Mouse (Mus musculus) C2C12 (cell line): ENCODE results near the gene Fam186b.

Experiments
- CEBPB ChIP-seq: IDR thresholded peaks from one replicate; pipeline ENCODE4 v1.6.1; 2011; ENCODE audit warnings: low read depth, mild to moderate bottlenecking, control low read depth, moderate library complexity
- CTCF ChIP-seq: IDR thresholded peaks from one replicate; pipeline ENCODE4 v1.5.1; 2011; ENCODE audit not compliant: control insufficient read depth, insufficient read depth, insufficient read length
- MYOD1 ChIP-seq: IDR thresholded peaks from one replicate; pipeline ENCODE4 v1.6.1; 2011; ENCODE audit warnings: low read depth; ENCODE audit not compliant: control insufficient read depth, insufficient read length
- USF1 ChIP-seq: IDR thresholded peaks from one replicate; pipeline ENCODE4 v1.6.1; 2011; ENCODE audit warnings: low read depth, mild to moderate bottlenecking, control low read depth, moderate library complexity

GRCm38 (mm10) chr15:99344148-99344870, 48.6 kb upstream of the Fam186b start:
- no peak for TF ChIP-seq CEBPB
- no peak for TF ChIP-seq CTCF
- TF ChIP-seq USF1 = no peak
- no peak for TF ChIP-seq MYOD1
